Mouse (Mus musculus) hindbrain, embryonic 11.5 days (tissue): ENCODE results near the gene Rbm24. TPM values are rescaled to one million over a fixed set of nuclear protein-coding genes. Genes with fewer than 3 reads are reported as not detected.

Experiments used
- ATAC-seq: fragments of 200-750 bp; cut with Nextera tagmentation; 2 replicates; pipeline ENCODE4 v1.8.0; 2017; ENCODE audit warnings: mild to moderate bottlenecking, moderate TSS enrichment, moderate library complexity; ENCODE audit not compliant: low FRiP score
- DNase-seq: peaks from one replicate; pipeline ENCODE4 v3.0.0-alpha.2; 2015; ENCODE audit warnings: low spot score
- H3K27ac ChIP-seq: fragments of 300-500 bp; sonication (generic); 2 replicates; pipeline ENCODE4 v1.5.1; 2014; ENCODE audit warnings: mild to moderate bottlenecking, low read depth, low read length
- H3K27me3 ChIP-seq: fragments of 300-500 bp; sonication (generic); 2 replicates; pipeline ENCODE4 v1.6.1; 2014; ENCODE audit warnings: mild to moderate bottlenecking, low read length, moderate library complexity, mixed read lengths; ENCODE audit not compliant: control insufficient read depth, insufficient read depth
- H3K36me3 ChIP-seq: fragments of 300-500 bp; sonication (generic); 2 replicates; pipeline ENCODE4 v1.6.1; 2014; ENCODE audit warnings: mild to moderate bottlenecking, low read length, moderate library complexity, mixed read lengths; ENCODE audit not compliant: control insufficient read depth, insufficient read depth
- H3K4me1 ChIP-seq: fragments of 300-500 bp; sonication (generic); replicated peaks from 2 replicates; pipeline ENCODE4 v1.6.1; 2014; ENCODE audit warnings: low read length, mixed read lengths; ENCODE audit not compliant: control insufficient read depth, insufficient read depth
- H3K4me2 ChIP-seq: fragments of 300-500 bp; sonication (generic); replicated peaks from 2 replicates; pipeline ENCODE4 v1.6.1; 2014; ENCODE audit warnings: mild to moderate bottlenecking, low read depth, low read length
- H3K4me3 ChIP-seq: fragments of 300-500 bp; sonication (generic); 2 replicates; pipeline ENCODE4 v1.5.1; 2014; ENCODE audit warnings: low read depth, low read length
- H3K9ac ChIP-seq: fragments of 300-500 bp; sonication (generic); 2 replicates; pipeline ENCODE4 v1.6.1; 2014; ENCODE audit warnings: low read depth, low read length
- H3K9me3 ChIP-seq: fragments of 300-500 bp; sonication (generic); 2 replicates; pipeline ENCODE4 v1.6.1; 2016; ENCODE audit warnings: low read length; ENCODE audit not compliant: control insufficient read depth
- WGBS: fragments of 180-500 bp; shearing (Covaris S2); extraction: QIAGEN DNeasy Blood & Tissue Kit; methylation state at CpG from one replicate; pipeline ENCODE4 v1.1.7; 2014; 5-methylcytosine and 5-hydroxymethylcytosine counted together
- polyA plus RNA-seq: library from polyadenylated mRNA; unstranded; fragments of >200 nt; fragmentation: Nextera tagmentation; extraction: Ambion mirVana; gene quantifications from 2 replicates; pipeline ENCODE4 v1.2.1, GENCODE M21; 2014

Gene Rbm24
- polyA plus RNA-seq, 1 experiment from 2014 or later, result 2.5 TPM

- H3K36me3 ChIP-seq, result no peaks in the 10 kb centered on the region
- H3K9ac ChIP-seq, result no peak overlapping the region
- ATAC-seq, result no peak
- no peak overlapping the region for H3K27ac ChIP-seq
- H3K4me1 ChIP-seq, result no peaks in the 10 kb centered on the region; the same call in 1 of the 2 replicates
- H3K4me2 ChIP-seq, result no peak overlapping the region
- H3K9me3 ChIP-seq, result no peaks in the 10 kb centered on the region
- no peak for DNase-seq
- no peaks in the 10 kb centered on the region for H3K27me3 ChIP-seq
- no peak overlapping the region for H3K4me3 ChIP-seq
- 89% methylated on average over 8 of the region's 8 CpGs for WGBS
Observed at GRCm38 (mm10) chr13:46424376-46424775, 6.1 kb downstream of the Rbm24 start.

GRCm38 (mm10) chr13:46426651-46427269 lies 8.5 kb downstream of the Rbm24 start:
- DNase-seq (no peak), ATAC-seq (no peak)
- Histone ChIP-seq H3K9ac (no peak overlapping the region), H3K36me3 (no peaks in the 10 kb centered on the region), H3K4me1 (no peaks in the 10 kb centered on the region; the same call in 1 of the 2 replicates), H3K9me3 (no peaks in the 10 kb centered on the region), H3K27ac (no peak overlapping the region), H3K27me3 (no peaks in the 10 kb centered on the region), H3K4me3 (no peak overlapping the region), H3K4me2 (no peak overlapping the region)
- WGBS, result 88% methylated on average over 6 of the region's 6 CpGs

- no peak overlapping the region for H3K4me2 ChIP-seq
Observed at GRCm38 (mm10) chr13:46428964-46429363, 10.7 kb downstream of the Rbm24 start.

GRCm38 (mm10) chr13:46429866-46430265 lies 11.6 kb downstream of the Rbm24 start:
- Histone ChIP-seq H3K27me3 (no peaks in the 10 kb centered on the region), H3K4me3 (no peak overlapping the region), H3K27ac (no peak overlapping the region), H3K4me2 (no peak overlapping the region), H3K9me3 (no peaks in the 10 kb centered on the region), H3K36me3 (no peaks in the 10 kb centered on the region), H3K4me1 (no peaks in the 10 kb centered on the region; the same call in 1 of the 2 replicates), H3K9ac (no peak overlapping the region)
- 92% methylated on average over 11 of the region's 11 CpGs for WGBS
- DNase-seq (no peak), ATAC-seq (no peak)

More at GRCm38 (mm10) chr13:46428964-46429363, 10.7 kb downstream of the Rbm24 start:
- 69% methylated on average over 22 of the region's 22 CpGs for WGBS
- Histone ChIP-seq H3K27me3 (no peaks in the 10 kb centered on the region), H3K9me3 (no peaks in the 10 kb centered on the region), H3K4me1 (no peaks in the 10 kb centered on the region; the same call in 1 of the 2 replicates), H3K36me3 (no peaks in the 10 kb centered on the region), H3K27ac (no peak overlapping the region), H3K9ac (no peak overlapping the region), H3K4me3 (no peak overlapping the region)
- no peak for ATAC-seq
- DNase-seq, result peak; percentile 19

- 25% methylated on average over 8 of the region's 8 CpGs for WGBS
- Histone ChIP-seq H3K9ac (no peak overlapping the region), H3K27ac (no peak overlapping the region), H3K4me3 (no peak overlapping the region), H3K9me3 (no peaks in the 10 kb centered on the region), H3K36me3 (no peaks in the 10 kb centered on the region), H3K27me3 (no peaks in the 10 kb centered on the region), H3K4me2 (no peak overlapping the region), H3K4me1 (no peaks in the 10 kb centered on the region)
- ATAC-seq (no peak), DNase-seq (peak; percentile 55)
Observed at GRCm38 (mm10) chr13:46433880-46434560, 15.8 kb downstream of the Rbm24 start.

GRCm38 (mm10) chr13:46438960-46439359 lies 20.7 kb downstream of the Rbm24 start:
- Histone ChIP-seq H3K9me3 (no peaks in the 10 kb centered on the region), H3K9ac (no peak overlapping the region), H3K4me1 (no peaks in the 10 kb centered on the region), H3K27ac (no peak overlapping the region), H3K36me3 (no peaks in the 10 kb centered on the region), H3K4me2 (no peak overlapping the region), H3K4me3 (no peak overlapping the region), H3K27me3 (no peaks in the 10 kb centered on the region)
- no peak for ATAC-seq
- WGBS, result 89% methylated on average over 6 of the region's 6 CpGs
- DNase-seq, result no peak

- Histone ChIP-seq H3K36me3 (no peaks in the 10 kb centered on the region), H3K9ac (no peak overlapping the region), H3K9me3 (no peaks in the 10 kb centered on the region), H3K4me1 (no peaks in the 10 kb centered on the region), H3K27ac (no peak overlapping the region), H3K27me3 (no peaks in the 10 kb centered on the region), H3K4me2 (no peak overlapping the region), H3K4me3 (no peak overlapping the region)
- WGBS, result 76% methylated on average over 7 of the region's 7 CpGs
- ATAC-seq (no peak), DNase-seq (no peak)
Observed at GRCm38 (mm10) chr13:46444021-46444420, 25.8 kb downstream of the Rbm24 start.

GRCm38 (mm10) chr13:46446062-46446461 lies 27.8 kb downstream of the Rbm24 start:
- Histone ChIP-seq H3K4me3 (no peak overlapping the region), H3K27me3 (no peaks in the 10 kb centered on the region), H3K9ac (no peak overlapping the region), H3K36me3 (no peaks in the 10 kb centered on the region), H3K4me2 (no peak overlapping the region), H3K4me1 (no peaks in the 10 kb centered on the region), H3K9me3 (no peaks in the 10 kb centered on the region), H3K27ac (no peak overlapping the region)
- DNase-seq, result no peak
- ATAC-seq, result no peak
- 91% methylated on average over 6 of the region's 6 CpGs for WGBS

GRCm38 (mm10) chr13:46448276-46448675 lies 30.0 kb downstream of the Rbm24 start:
- DNase-seq (no peak), ATAC-seq (no peak)
- Histone ChIP-seq H3K9ac (no peak overlapping the region), H3K4me1 (no peaks in the 10 kb centered on the region), H3K36me3 (no peaks in the 10 kb centered on the region), H3K4me3 (no peak overlapping the region), H3K27me3 (no peaks in the 10 kb centered on the region), H3K27ac (no peak overlapping the region), H3K4me2 (no peak overlapping the region), H3K9me3 (no peaks in the 10 kb centered on the region)
- 87% methylated on average over 2 of the region's 2 CpGs for WGBS
